Mouse (Mus musculus): ENCODE measurements around the gene Rptor.

Rptor gene

GRCm38 (mm10) chr11:119732362-119732761 is 129.7 kb downstream of the Rptor start:
- in situ Hi-C loops (cut with MboI; ENCODE audit: low sequenced_read_pairs) = no loop called here

GRCm38 (mm10) chr11:119732961-119733656 is 130.4 kb downstream of the Rptor start:
- in situ Hi-C loops (cut with MboI; ENCODE audit: low sequenced_read_pairs) = no loop called here

- in situ Hi-C loops (cut with MboI; ENCODE audit: low sequenced_read_pairs) = no loop called here
These were observed 130.9 kb downstream of the Rptor start for GRCm38 (mm10) chr11:119733657-119733990.

GRCm38 (mm10) chr11:119735152-119735551 is 132.4 kb downstream of the Rptor start:
- in situ Hi-C loops (cut with MboI; ENCODE audit: low sequenced_read_pairs) = no loop called here

GRCm38 (mm10) chr11:119738990-119739846 is 136.5 kb downstream of the Rptor start:
- in situ Hi-C loops (cut with MboI; ENCODE audit: low sequenced_read_pairs) = no loop called here

GRCm38 (mm10) chr11:119741401-119741800 is 138.7 kb downstream of the Rptor start:
- in situ Hi-C loops (cut with MboI; ENCODE audit: low sequenced_read_pairs) = no loop called here

GRCm38 (mm10) chr11:119744436-119744835 is 141.7 kb downstream of the Rptor start:
- in situ Hi-C loops (cut with MboI; ENCODE audit: low sequenced_read_pairs) = no loop called here

GRCm38 (mm10) chr11:119745333-119745732 is 142.6 kb downstream of the Rptor start:
- in situ Hi-C loops (cut with MboI; ENCODE audit: low sequenced_read_pairs) = no loop called here

- in situ Hi-C loops (cut with MboI; ENCODE audit: low sequenced_read_pairs) = no loop called here
These were observed 151.8 kb downstream of the Rptor start for GRCm38 (mm10) chr11:119754459-119754858.

GRCm38 (mm10) chr11:119758214-119758613 is 155.5 kb downstream of the Rptor start:
- in situ Hi-C loops (cut with MboI; ENCODE audit: low sequenced_read_pairs) = no loop called here

- in situ Hi-C loops (cut with MboI; ENCODE audit: low sequenced_read_pairs) = no loop called here
These were observed 156.1 kb downstream of the Rptor start for GRCm38 (mm10) chr11:119758705-119759327.

GRCm38 (mm10) chr11:119762911-119763310 is 160.2 kb downstream of the Rptor start:
- in situ Hi-C loops (cut with MboI; ENCODE audit: low sequenced_read_pairs) = no loop called here

GRCm38 (mm10) chr11:119766023-119766422 is 163.3 kb downstream of the Rptor start:
- in situ Hi-C loops (cut with MboI; ENCODE audit: low sequenced_read_pairs) = no loop called here

GRCm38 (mm10) chr11:119766782-119767459 is 164.2 kb downstream of the Rptor start:
- in situ Hi-C loops (cut with MboI; ENCODE audit: low sequenced_read_pairs) = no loop called here

- in situ Hi-C loops (cut with MboI; ENCODE audit: low sequenced_read_pairs) = no loop called here
These were observed 164.8 kb downstream of the Rptor start for GRCm38 (mm10) chr11:119767525-119767924.

GRCm38 (mm10) chr11:119768511-119768910 is 165.8 kb downstream of the Rptor start:
- in situ Hi-C loops (cut with MboI; ENCODE audit: low sequenced_read_pairs) = no loop called here

GRCm38 (mm10) chr11:119769666-119770065 is 167.0 kb downstream of the Rptor start:
- in situ Hi-C loops (cut with MboI; ENCODE audit: low sequenced_read_pairs) = no loop called here

GRCm38 (mm10) chr11:119770985-119771384 is 168.3 kb downstream of the Rptor start:
- in situ Hi-C loops (cut with MboI; ENCODE audit: low sequenced_read_pairs) = no loop called here

- in situ Hi-C loops (cut with MboI; ENCODE audit: low sequenced_read_pairs) = no loop called here
These were observed 170.2 kb downstream of the Rptor start for GRCm38 (mm10) chr11:119772896-119773295.

- in situ Hi-C loops (cut with MboI; ENCODE audit: low sequenced_read_pairs) = no loop called here
These were observed 172.5 kb downstream of the Rptor start for GRCm38 (mm10) chr11:119775076-119775760.

- in situ Hi-C loops (cut with MboI; ENCODE audit: low sequenced_read_pairs) = no loop called here
These were observed 174.5 kb downstream of the Rptor start for GRCm38 (mm10) chr11:119777236-119777635.

All from CH12F3 (cell line).